Mouse (Mus musculus): ENCODE results near the gene Arrdc2.

DNA sequence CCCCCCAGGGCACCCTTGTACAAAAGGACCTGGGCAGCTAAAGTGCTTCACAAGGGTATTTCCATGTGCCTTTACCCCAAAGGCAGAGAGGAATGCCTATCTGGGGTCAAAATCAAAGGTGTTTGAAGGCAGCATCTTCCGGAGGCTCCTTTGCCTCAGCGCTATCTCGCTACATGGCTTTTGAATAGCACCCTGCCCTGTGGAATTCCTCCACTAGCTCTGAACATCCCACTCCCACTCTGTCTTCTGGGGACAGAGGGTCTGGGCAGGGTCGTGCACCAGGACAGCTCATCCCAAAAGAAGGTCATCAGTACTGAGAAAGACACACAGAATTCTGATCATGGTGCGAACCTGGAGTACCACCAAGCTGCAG is 29.7 kb upstream of the Arrdc2 start:
- TF ChIP-seq CTCF (IDR thresholded peaks at IDR 0.05; ENCODE audit: low read depth) (no peak), EP300 (IDR thresholded peaks at IDR 0.05; ENCODE audit: low read depth) (no peak)
